ENCODE assay signal across 6 mouse cellular contexts in genomic region chr13:58084396-58084795, GRCm38 (mm10).
"Had no signal": no experiment of that assay in that cellular context is flagged by ENCODE, and none has a peak within 500 bp of the region (broad histone marks: within the 10 kb centered on the region; RNA-seq: fewer than 3 reads in every experiment).

No protein-coding gene starts in this region.

- DNase-seq: kidney, postnatal 36 days; liver; liver, embryonic 13.5 days; liver, postnatal 0 days; lung, postnatal 14 days; right cerebral cortex, postnatal 14 days had no signal
